Mouse (Mus musculus) layer of hippocampus, postnatal 25 days (tissue): ENCODE measurements around the gene Arid5b. TPM values are rescaled to one million over a fixed set of nuclear protein-coding genes. Genes with fewer than 3 reads are reported as not detected.

Experiments used
- DNase-seq, 2 experiments: peaks; one replicate each; pipeline ENCODE4 v3.0.0; 2022; ENCODE audit warnings: mixed read lengths in 2 of 2, low spot score in 1 of 2; ENCODE audit errors: extremely low spot score in 1 of 2
- total RNA-seq, 2 experiments: library from RNA; stranded (reverse); gene quantifications; 2 replicates each; pipeline ENCODE4 v1.2.3; 2021

Arid5b gene
- total RNA-seq, 2 experiments from 2014 or later: 21.5 to 22.8 TPM

- no peak for DNase-seq
These were observed 39.7 kb downstream of the Arid5b start for GRCm38 (mm10) chr10:68238707-68239425.

GRCm38 (mm10) chr10:68238182-68238581 lies 40.4 kb downstream of the Arid5b start:
- no peak for DNase-seq

GRCm38 (mm10) chr10:68236956-68237455 lies 41.5 kb downstream of the Arid5b start:
- no peak for DNase-seq

GRCm38 (mm10) chr10:68231385-68232182 lies 47.0 kb downstream of the Arid5b start:
- no peak for DNase-seq

GRCm38 (mm10) chr10:68230653-68231384 lies 47.7 kb downstream of the Arid5b start:
- no peak for DNase-seq

GRCm38 (mm10) chr10:68229640-68230565 lies 48.6 kb downstream of the Arid5b start:
- DNase-seq: no peak

- no peak for DNase-seq
These were observed 55.9 kb downstream of the Arid5b start for GRCm38 (mm10) chr10:68222676-68223075.

GRCm38 (mm10) chr10:68222012-68222411 lies 56.5 kb downstream of the Arid5b start:
- DNase-seq: no peak

GRCm38 (mm10) chr10:68219327-68219726 lies 59.2 kb downstream of the Arid5b start:
- DNase-seq: no peak

GRCm38 (mm10) chr10:68218678-68219077 lies 59.9 kb downstream of the Arid5b start:
- DNase-seq: no peak

- DNase-seq: no peak
These were observed 63.6 kb downstream of the Arid5b start for GRCm38 (mm10) chr10:68214809-68215468.

GRCm38 (mm10) chr10:68212061-68212915 lies 66.3 kb downstream of the Arid5b start:
- no peak for DNase-seq

- DNase-seq: no peak
These were observed 67.0 kb downstream of the Arid5b start for GRCm38 (mm10) chr10:68211514-68211913.

GRCm38 (mm10) chr10:68210025-68210642 lies 68.4 kb downstream of the Arid5b start:
- no peak for DNase-seq

- no peak for DNase-seq
These were observed 69.9 kb downstream of the Arid5b start for GRCm38 (mm10) chr10:68208670-68209065.

- no peak for DNase-seq
These were observed 70.5 kb downstream of the Arid5b start for GRCm38 (mm10) chr10:68207803-68208669.

GRCm38 (mm10) chr10:68204391-68204790 lies 74.1 kb downstream of the Arid5b start:
- no peak for DNase-seq
